Mouse (Mus musculus) ES-Bruce4 (cell line): Measurements from ENCODE around the gene BC049715.

Experiments used
- CTCF ChIP-seq: IDR thresholded peaks from one replicate; pipeline ENCODE4 v1.8.1; 2011; ENCODE audit warnings: low read depth, low read length
- POLR2A ChIP-seq: IDR thresholded peaks from one replicate; pipeline ENCODE4 v1.8.1; 2011; ENCODE audit warnings: low read length; ENCODE audit not compliant: insufficient read depth

GRCm38 (mm10) chr6:136808014-136808417, 19.4 kb upstream of the BC049715 start, which contains the start of gene H2afj:
- TF ChIP-seq POLR2A (peak; percentile 74), CTCF (no peak)
